Mouse (Mus musculus) adrenal gland, adult 2 months (tissue): ENCODE data around the gene Pus1. TPM values are rescaled to one million over a fixed set of nuclear protein-coding genes. Genes with fewer than 3 reads are reported as not detected.
A peak's percentile ranks its signal among the peaks of the same experiment; 100 is the strongest.
"Not testable (repeated sequence)": the region's sequence is repeated elsewhere in the genome, so short reads cannot be mapped to it uniquely, and the experiment has no call there.

Experiments used
- DNase-seq: peaks from one replicate; pipeline ENCODE4 v3.0.0; 2021
- polyA plus RNA-seq: library from polyadenylated mRNA; depleted of rRNA; stranded (reverse); fragments of >200 nt; gene quantifications from 2 replicates; pipeline ENCODE4 v1.2.3, GENCODE M21; 2012
- total RNA-seq, 2 experiments: library from RNA; stranded (reverse); gene quantifications; 2 replicates each; pipeline ENCODE4 v1.2.3; 2021

Gene Pus1
- total and polyA plus RNA-seq, 3 experiments: 29.4 to 54.3 (median 37.0) TPM

DNA sequence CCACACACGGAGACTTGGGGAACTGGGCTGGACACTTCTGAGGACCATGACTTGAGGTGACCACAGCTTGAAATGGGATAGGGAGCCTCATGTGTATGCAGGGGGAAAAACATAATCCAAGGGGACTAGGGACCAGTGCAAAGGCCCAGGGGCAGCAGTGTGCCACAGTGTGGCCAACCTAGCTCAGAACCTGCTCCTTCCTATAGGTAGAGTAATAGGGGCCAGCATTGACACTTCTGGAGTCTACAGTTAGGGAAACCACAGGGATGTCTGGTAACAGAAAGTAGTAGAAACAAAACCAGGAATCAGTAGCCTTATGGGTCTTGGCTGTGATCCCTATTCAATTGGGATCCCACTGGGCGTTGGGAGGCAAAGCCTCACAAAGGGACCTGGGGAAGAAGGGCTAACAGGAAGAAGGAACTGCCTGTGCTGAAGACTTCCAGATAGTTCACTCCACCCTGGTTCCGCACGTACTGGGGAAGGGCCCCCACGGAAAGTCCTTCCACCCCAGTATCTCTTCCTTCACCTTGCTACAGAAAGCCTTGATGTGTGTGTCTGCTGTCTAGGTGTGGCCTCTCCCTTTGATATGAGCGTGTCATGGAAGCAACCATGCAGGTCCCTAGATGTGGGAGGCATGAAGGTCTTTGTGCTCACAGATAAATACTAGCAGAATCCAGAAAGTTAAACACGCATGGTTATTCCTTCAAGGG is 1.2 kb upstream of the Pus1 start:
- DNase-seq: no peak

DNA sequence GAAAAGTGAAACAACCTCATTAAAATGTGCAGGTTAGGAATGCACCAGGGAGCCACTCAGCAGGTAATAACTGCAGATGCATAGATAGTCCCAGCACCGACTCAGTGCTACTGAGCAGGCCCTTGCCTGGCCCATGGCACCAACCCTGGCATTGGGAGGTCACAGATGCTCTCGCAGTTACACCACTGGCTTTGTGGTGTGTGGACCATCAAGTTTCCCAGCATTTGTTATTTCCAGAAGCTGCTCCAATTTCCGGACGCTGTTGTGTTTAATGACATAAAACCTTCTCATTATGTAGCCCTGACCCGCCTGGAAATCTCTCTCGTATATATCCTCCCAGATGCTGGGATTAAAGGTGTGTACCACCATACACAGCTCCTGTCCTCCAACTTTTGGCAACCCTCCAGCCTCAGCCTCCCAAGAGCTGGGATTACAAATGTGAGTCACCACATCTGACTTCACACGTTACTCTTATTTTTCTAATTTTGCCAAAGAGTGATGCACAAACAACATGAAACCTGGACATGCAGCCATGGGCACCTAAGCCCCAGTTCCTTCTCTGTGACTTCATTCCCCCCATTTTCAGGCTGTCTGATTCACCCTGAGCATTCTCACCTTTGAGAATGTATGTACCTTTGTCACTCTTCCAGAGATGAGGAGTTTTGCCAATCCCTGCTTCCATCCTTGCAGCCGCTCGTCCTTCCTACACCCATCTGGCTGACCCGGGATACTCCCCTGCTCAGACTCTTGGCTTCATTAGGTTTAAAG is 486 bp upstream of the Pus1 start:
- DNase-seq: no peak

DNA sequence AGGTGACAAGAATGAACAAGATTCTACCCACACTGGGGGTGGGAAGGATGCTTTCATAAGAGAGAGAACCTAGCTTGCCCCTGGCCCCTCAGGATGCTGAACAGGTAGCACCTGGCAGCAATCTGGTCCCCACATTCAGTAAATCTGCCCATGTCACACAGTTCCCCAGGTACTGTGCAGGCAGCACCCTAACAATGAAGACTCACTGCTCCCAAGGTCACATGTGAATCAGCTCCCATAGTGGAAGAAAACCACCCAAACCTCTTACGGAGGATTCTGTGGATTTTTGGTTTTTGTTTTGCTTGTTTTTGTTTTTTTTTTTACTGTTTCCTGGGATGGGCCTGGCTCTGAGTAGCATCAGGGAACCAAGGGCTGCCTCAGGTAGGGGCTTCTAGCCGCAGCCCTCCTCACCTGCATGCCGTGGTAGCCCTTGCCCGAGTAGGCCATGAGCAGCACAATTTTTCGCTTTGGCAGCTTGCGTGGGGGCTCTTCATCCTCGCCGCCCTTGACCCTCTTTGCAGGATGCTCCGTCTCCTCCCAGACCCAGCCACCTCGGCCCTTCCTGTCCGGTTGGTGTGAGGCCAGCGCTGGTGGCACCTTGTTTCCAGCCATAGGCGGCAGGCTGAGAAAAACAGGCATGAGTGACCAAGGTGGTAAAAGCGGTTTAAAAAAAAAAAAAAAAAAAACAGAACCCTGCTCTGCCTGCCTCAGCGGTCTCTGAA is 1.0 kb downstream of the Pus1 start:
- DNase-seq: peak; percentile 41

- DNase-seq: no peak
Observed at GRCm38 (mm10) chr5:110778263-110778662, 2.2 kb downstream of the Pus1 start.

- DNase-seq: no peak
Observed at GRCm38 (mm10) chr5:110776141-110776540, 4.3 kb downstream of the Pus1 start.

DNA sequence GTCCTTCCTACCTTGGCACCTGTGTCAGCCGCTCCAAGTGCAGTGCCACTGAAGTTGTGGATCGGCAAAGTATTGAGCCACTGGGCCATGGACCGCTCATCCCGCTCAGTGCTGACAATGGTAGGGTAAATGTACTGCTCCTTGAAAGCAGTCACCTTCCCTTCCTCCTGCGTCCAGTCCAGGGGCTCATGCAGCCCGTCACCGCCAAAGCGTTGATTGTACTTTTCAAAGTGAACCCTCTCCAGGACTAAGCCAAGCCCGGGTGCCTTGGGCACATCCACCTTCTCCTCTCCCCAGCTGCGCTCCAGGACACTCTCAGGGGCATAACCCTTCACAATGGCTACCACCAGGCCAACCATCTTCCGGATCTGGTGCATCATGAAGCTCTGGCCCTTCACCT is 5.9 kb downstream of the Pus1 start:
- DNase-seq: no peak

DNA sequence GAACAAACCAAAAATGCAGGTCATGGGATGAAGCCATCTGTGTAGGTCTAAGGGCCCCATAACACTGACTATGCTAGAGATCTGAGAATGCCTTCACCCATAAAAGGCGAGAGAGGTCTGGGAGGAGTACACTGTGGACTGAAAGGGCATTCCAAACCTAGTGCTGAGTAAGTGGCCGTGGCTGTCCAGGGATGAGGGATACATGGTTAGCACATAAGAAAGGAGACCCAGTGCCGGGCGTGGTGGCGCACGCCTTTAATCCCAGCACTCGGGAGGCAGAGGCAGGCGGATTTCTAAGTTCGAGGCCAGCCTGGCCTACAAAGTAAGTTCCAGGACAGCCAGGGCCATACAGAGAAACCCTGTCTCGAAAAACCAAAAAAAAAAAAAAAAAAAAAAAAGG is 7.5 kb downstream of the Pus1 start:
- not testable (repeated sequence) for DNase-seq

DNA sequence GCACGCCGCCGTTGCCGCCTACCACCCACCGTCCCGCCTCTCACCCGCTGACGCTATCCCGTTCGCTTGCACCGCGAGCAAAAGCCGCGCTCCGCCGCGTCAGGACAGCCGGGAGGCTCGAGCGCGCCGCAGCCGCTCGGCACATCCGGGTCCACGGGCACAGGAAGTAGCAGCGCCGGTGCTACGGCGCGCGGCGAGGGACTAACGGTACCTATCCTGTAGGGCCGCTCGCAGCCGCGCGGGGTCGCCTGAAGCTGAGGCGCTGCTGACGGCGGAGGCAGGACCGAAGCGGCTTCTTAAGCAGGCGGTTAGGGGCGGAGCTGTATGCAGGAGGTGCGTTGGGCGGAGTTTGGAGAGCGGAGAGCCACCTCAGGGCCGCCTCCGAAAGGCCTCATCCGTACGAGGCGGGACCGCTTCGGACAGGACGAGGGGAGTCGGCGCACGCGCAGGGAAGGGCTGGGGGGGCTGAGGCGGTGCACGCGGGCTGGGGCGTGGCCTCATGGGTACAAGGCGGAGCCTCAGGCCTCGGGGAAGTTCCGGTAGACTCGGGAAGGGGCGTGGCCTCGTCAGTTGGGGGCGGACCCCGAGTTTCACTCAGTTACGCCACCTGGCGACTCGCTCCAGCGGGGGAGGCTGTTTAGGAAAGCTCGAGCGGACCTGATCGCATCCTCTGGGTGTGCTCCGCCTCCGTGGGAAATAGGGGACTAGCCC is 9.9 kb downstream of the Pus1 start, which contains the start of gene Ep400:
Ep400 (minus strand) TSS at position 270 of the 711 bp plus-strand sequence.
- DNase-seq: peak; percentile 100

GRCm38 (mm10) chr5:110770031-110770445 is 10.4 kb downstream of the Pus1 start:
- DNase-seq: no peak

DNA sequence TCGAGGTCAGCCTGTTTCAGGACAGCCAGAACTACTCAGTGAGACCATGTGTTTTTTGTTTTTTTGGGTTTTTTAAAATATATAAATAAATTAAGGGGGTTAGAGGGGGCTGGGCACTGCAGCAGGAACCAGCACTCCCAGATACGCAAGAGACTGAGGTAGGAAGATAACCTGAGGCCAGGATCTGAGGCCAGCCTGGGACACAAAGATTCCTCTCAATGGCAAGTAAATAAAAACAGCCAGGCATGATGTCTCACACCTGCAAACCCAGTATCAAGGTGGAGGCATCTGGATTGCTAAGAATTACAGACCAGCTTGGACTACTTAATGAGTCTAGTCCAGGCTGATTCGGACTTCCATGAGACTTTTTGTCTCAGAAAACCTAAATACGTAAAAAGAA is 11.2 kb downstream of the Pus1 start:
- DNase-seq: no peak

DNA sequence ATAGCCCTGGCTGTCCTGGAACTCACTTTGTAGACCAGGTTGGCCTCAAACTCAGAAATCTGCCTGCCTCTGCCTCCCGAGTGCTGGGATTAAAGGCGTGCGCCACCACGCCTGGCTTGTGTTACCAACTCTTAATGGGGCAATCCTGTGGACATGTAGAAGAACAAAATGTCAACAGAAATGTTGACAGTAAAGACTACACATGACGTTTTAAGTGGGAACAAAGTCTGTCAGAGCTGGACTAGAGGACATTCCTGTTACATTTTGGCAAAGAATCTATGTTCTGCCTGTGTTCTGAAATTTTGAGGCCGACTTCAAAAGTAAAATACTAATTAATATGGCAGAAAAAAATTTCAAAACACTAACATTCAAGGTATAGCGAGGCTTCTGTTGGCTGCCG is 16.6 kb downstream of the Pus1 start:
- no peak for DNase-seq

- no peak for DNase-seq
Observed at GRCm38 (mm10) chr5:110745021-110745420, 35.4 kb downstream of the Pus1 start.

DNA sequence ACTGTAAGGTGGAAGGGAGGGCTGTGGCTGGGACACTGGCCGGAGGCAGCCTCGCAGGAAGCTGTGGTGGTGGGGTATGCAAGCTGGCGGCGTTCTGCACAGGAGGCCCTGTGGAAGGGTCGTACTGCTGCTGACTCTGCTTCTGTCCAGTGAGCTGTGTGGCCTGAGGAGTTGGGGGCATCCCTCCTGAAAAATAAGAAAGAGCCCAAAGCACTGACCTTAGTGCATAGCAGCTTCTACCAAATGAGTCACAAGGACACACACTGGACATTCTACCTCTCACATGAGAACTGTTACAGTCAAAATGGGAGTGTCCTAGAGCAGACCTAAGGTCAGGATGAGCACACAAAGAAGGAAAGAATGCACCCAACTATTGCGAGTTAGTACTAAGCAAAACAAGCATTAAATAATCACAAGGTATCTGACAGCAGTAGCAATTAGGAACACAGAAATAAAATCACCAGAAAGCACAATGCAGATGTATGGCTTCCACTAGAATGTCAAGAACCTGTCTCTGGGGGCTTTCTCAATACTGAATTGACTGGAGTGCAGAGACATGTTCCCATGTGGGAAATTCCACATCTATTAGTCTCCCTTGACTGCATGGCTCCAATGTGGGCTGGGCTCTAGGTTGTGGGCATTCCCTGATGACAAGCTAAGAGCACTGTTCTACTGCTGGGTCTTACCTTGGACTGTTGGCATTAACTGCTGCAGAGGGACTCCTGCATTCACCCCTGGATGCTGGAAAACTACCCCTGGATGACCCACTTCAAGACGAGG is 40.8 kb downstream of the Pus1 start:
- DNase-seq: peak; percentile 52

DNA sequence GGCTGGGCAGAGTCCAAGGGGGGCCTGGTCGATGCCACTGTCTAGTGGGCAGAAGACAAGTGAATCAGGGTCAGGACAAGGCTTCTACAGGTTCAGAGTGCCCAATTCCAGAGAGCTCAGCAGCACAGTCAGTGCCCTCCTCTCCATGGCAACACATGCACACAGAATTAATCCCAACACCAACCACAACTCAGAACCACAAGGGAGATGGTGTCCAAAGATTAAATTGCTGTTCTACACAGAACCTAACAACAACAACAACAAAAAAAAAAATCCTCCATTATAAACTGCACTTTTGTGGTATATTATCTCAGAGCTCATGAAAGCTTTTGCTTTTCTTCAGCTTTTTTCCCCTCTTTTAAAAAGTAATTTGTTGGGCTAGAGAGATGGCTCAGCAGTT is 44.9 kb downstream of the Pus1 start:
- no peak for DNase-seq

- DNase-seq: no peak
Observed at GRCm38 (mm10) chr5:110733231-110733823, 47.1 kb downstream of the Pus1 start.

DNA sequence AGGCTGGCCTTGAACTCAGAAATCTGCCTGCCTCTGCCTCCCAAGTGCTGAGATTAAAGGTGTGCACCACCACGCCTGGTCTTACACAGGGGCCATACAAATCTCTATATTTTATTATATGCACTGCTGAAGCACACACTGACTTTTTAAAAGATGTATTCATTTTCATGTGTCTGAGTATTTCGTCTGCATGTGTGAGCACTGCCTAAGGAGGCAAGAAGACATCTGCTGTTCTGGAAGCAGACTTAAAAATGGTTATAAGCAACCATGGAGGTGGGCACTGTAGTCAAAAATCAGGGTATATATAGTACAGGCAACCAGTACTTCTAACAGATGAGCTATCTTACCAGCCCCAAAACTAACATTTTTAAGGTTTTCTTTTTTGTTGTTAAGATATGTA is 49.2 kb downstream of the Pus1 start:
- DNase-seq: no peak

DNA sequence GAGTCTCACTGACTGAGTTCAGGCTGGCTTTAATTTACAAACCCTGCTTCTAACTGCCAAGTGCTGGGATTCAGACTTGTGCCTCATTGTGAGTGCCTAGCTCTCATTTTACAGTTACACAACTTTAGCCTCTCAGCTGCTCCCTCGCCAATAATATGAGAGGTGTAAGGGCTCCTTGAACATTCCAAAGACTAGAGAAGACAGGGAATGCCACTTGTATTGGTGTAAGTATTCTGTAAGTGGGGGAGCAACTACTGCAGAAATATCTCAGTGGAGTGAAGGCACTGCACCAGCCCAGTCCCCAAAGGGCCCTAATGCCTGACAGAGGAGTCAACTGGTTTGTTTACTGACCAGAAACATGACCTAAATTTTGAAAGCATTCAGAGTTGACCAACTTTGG is 52.6 kb downstream of the Pus1 start:
- DNase-seq: no peak
